Mouse (Mus musculus): ENCODE measurements around the gene Tatdn2.
"Not testable (repeated sequence)": the region's sequence is repeated elsewhere in the genome, so short reads cannot be mapped to it uniquely, and the experiment has no call there.

Tatdn2 gene

GRCm38 (mm10) chr6:113672989-113673388 is 23.9 kb upstream of the Tatdn2 start:
- no peak for DNase-seq

- no peak for DNase-seq
Observed at GRCm38 (mm10) chr6:113675234-113675633, 21.6 kb upstream of the Tatdn2 start.

GRCm38 (mm10) chr6:113675991-113676390 is 20.9 kb upstream of the Tatdn2 start:
- DNase-seq, result no peak

DNA sequence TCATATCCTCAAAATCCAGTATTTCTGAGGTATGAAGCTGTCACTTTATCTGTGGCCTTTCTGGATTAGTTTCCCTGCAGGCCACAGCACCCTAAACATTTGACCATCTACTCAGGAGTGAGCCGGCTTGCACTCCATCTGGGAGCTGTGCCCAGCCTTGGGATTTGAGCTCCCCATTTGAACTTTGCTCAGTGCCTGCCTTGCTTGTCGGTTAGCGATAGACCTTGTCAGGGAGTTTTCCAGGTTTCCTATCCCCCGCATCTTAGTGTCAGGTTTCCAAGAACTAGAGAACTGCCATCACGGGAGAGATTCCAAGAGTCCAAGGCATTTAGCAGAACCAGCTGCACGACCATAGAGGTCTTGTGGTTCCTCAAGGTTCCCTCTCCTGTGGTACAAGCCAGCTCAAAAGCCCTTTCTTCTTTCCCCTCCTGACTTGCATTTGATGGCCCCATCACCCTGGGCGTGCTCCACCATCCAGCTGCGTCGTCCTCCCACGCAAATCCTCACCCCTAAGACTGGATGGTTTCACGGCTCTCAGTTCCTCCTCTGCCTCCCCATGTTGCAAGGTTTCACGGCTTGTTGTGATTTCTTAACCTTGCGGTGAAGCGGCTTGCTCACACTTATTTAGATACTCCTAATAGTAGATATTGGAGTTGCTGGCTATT is 19.6 kb upstream of the Tatdn2 start:
- no peak for DNase-seq

DNA sequence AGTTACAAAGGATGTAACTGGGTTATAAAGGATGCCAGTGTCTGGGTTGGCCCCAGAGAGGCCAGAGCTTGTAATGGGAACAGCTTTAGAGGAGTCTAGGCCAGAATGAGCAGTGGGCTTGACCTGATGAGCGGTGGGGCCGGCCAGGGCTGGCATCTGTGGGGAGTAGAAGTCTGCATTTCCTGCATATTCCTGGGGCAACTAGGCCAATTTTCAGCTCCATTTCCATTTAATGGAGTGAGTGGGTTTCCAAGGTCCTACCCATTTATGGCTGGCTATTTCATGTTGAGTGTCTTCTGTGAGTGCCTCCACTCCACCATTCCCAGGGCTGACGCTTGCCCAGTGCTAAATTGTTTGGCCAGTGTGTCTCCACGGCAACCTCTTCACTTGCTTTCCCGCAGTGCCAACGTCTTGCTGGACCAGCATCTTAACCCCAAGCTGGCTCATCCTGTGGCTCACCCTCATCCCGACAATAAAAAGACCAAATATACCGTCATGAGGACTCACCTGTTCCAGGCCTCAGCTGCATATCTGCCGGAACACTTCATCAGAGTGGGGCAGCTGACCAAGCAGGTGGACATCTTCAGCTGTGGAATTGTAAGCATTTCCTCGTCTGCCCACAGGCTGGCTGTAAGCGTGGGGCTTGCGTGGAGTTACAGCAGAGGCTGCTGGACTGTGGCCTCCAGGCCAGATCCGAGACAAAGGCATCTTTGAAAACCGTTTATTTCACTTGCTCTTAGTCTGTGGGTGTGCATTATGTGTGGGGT is 18.4 kb upstream of the Tatdn2 start:
- DNase-seq, result no peak

GRCm38 (mm10) chr6:113679993-113680566 is 16.8 kb upstream of the Tatdn2 start:
- DNase-seq, result no peak

DNA sequence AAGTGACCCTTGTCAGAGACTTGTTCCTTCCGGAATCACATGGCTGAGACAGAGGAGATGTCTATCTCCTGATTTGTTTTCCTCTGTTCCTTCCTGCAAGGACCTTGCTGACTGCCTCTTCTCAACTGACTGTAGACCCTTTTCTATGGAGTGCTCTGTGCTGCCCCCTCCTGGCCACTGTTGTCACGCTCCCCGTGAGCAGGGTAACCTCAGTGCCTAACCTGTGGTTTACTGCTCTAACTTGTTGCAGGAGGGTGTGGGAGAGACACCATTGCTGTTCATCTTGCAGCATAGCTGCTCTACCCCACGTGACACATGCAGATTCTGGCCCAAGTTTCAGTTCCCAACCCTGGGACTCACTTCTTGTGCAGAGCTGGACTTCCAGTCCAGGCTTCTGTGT is 15.6 kb upstream of the Tatdn2 start:
- peak; percentile 94 for DNase-seq

- no peak for DNase-seq
Observed at GRCm38 (mm10) chr6:113683081-113683825, 13.6 kb upstream of the Tatdn2 start.

DNA sequence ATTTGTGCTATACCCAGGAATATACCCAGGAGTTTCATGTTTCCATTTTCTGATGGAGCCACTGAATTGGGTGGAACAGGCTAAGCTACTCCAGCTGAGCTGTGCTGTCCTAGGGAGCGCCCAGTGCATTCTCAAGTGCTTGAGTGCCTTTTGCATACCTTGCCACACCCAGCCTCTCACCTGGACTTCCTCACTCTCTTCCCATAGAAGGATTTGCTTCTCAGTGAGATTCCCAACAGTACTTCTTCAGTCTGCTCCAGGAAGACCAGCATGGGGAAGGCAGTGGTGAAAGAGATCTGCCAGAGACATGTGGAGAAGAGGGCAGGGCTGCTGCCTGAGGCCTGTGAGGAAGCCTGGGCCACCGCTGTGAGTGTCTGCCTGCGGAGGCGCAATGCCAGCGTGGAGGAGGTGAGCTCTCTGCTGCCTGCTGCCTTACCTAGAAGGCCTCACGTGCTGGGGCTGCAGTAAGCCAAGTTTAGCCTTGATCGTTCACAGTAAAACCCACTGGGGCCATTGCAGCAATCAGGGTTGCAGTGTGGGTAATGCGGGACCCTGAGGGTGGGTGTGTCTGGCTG is 10.2 kb upstream of the Tatdn2 start:
- DNase-seq, result no peak

DNA sequence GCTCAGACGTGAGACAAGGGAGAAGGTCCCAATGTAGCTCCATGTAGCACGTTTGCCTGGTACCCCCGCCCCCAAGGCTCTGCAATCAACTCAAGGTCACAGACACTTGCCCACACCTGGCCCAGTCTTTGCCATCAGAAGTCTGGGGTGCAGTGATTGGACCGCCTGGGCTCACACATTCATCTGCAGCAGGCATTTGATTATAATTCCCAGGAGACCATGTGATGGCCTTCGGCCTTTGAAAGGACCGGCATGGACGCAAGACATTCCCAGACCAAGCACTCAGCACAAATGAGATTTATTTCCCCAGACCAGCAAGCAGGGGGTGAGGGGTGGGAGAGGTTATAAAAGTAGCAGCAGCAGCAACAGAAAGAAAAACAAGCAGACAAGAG is 6.8 kb upstream of the Tatdn2 start:
- no peak for DNase-seq

GRCm38 (mm10) chr6:113690400-113691083 is 6.3 kb upstream of the Tatdn2 start:
- DNase-seq, result peak; percentile 41

GRCm38 (mm10) chr6:113691084-113691462 is 5.8 kb upstream of the Tatdn2 start:
- DNase-seq, result no peak

DNA sequence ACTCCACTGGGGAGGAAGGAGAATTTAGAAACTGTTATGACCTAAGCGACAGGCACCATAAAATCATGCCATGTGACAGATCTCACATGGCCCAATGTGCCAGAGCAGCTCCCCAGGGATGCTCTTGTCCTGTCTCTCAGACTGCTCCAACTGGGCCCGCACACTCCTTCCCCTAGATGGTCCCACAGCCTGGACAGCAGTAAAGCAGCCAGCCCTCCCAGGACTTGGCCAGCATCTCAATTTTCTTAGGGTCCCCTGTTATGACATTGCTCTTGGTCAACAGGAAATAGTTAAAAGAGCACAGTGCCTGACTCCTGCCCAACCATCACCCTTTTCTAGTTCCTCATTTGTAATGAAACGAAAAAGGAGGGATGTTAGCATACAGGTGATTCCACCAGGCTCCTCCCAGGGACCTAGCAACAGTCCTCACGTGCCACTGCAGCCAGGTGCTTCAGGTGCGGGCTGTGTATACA is 4.2 kb upstream of the Tatdn2 start:
- DNase-seq, result no peak

GRCm38 (mm10) chr6:113693377-113693776 is 3.5 kb upstream of the Tatdn2 start:
- no peak for DNase-seq

DNA sequence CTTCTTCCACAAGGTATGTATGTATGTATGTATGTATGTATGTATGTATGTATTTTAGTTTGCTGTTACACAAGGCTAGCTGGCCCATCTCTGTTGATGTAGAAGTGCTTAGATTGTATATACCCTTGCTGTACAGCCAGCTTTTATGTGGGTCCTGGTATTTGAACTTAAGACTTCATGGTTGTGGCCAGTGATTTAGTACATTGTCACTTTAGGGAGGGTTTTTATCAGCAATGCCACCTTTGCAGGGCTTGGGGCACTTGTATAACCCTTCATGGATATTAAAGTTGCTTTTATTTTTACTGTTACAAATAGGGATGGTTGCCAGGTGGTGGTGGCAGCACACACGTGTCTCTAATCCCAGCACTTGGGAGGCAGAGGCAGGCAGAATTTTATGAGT is 1.6 kb upstream of the Tatdn2 start:
- no peak for DNase-seq

DNA sequence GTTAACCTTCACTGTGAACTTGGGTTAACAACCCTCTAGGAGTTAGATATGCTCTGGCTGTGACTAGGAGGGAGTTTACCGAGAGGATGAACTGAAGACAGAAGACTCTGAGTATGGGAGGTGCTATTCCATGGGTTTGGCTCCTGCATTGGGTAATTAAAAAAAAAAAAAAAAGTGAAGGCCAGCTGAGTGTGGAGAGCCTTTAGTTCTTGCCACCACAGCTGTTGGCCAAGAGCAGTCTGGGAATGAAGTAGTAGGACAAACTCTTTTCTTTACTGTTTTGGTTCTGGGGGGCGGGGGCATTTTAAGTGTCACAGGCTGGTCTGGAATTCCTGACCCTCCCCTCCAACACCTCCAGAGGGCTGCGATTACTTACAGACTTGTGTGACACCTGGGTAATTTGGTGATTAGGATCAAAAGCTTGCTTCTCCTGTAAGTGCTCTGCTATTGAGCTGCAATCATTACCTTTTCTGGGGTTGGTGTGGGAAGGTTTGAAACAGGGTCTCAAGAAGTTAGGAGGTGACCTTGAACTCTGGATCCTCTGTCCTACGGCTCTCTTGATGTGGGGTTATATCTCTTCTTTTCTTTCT is 989 bp upstream of the Tatdn2 start:
- no peak for DNase-seq

DNA sequence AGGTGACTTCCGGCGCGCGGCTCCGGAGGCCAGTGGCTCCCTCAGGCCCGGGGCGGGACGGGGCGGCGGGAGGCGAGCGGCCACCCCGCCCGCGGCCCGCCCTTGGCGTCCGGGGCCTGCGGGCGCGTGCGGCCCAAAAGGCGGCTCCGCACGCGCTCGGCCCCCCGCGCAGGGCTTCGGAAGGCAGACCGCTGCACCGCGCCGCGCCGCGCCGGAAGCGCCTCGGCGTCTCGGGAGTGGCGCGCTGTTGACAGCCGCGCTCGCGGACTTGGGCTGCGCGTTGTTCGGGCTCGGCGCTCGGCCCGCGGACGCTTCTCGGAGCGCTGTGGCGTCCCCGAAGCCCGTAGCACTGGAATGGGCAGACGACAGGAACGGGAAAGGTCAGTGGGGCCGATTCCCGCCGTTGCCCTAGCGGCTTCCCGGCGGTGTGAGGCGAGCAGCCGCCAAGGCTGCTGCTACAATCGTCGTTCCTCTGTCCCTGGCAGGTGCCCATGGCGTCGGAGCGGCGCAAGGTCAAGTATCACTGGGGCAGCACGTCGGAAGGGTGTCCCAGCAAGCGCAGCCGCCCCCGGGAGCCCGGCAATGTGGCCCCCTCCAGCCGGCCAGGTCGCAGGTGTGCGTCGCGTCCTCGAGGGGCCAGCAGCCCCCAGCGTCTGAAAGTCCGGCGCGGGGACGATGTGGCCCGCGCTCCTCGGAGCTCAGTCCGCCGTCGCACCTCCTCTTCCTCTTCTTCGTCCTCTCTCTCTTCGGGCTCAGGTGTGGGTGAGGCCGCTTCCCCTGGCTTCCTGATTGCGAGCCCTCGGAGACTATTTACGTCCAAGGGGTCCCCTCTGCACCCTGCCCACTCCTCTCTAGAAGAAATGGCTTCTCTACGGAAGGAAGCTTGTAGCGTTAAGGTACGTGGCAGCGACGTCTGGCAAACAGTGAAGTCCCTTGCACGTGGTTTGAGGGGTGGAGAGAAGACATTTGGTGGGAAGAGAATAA is 664 bp downstream of the Tatdn2 start:
- DNase-seq, result peak; percentile 53

DNA sequence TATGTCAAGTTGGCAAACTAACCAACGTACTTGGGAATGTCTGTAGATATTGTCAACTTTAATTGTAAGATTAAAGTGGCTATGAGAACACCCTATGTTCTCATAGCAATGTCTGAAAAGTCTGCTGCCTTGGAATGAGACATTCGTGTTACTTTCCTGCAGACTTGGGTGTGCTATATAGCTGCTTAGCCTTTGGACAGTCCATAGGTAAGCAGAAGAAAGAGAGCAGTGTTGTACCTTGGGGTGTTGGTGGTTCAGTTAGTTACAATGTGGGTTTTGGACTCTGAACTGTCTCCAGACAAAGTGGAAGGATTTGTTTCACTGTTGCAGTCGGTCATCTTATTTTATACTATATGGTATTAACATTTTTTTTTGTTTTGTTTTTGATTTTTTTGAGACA is 15.9 kb downstream of the Tatdn2 start:
- DNase-seq, result no peak

- not testable (repeated sequence) for DNase-seq
Observed at GRCm38 (mm10) chr6:113713389-113713788, 16.5 kb downstream of the Tatdn2 start.

DNA sequence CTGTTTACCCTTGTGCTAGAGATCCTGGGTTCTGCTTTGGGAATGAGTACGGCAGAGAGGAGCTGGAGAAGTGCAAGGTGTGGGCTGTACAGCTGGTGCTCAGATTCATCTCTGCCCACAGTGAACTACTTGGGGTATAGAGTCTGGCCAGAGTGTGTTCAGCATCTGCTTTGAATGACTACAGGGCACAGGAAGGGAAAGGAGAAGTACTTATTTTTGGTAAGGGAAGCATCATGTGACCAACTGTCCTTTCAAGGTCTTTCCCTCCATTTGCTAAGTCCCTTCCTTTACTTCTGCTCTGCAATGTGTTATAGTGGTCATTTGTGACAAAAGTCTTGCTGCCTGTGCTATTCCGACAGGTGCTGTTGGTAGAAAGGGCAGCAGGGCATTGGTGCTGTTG is 17.4 kb downstream of the Tatdn2 start:
- no peak for DNase-seq

DNA sequence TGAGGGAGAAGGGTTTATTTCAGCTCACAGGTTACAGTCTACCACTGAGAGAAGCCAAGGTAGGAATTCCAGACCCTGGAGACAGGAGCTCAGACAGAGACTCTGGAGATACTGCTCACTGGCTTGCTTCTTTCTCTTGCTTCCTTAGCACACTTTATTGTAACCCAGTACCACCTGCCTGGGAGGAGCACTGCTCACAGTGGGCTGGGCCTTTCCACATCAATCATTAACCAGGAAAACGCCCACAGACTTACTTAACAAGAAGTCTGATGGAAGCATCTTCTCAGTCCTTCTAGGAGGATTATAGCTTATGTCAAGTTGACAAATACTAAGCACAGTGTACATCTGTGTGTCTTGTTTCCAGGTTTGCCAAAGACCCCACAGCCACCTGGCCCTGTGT is 17.9 kb downstream of the Tatdn2 start:
- DNase-seq, result no peak

Data from thymus, postnatal 14 days (tissue).